Mouse (Mus musculus) spleen, postnatal 0 days (tissue): Measurements from ENCODE around the gene Pnrc1. TPM values are rescaled to one million over a fixed set of nuclear protein-coding genes. Genes with fewer than 3 reads are reported as not detected.

Experiments
- polyA plus RNA-seq: library from polyadenylated mRNA; unstranded; fragments of >200 nt; fragmentation: Nextera tagmentation; extraction: Ambion mirVana; gene quantifications from 2 replicates; pipeline ENCODE4 v1.2.1, GENCODE M21; 2015

The Pnrc1 gene
- 43.6 and 53.9 TPM in 2 replicates for polyA plus RNA-seq

DNA sequence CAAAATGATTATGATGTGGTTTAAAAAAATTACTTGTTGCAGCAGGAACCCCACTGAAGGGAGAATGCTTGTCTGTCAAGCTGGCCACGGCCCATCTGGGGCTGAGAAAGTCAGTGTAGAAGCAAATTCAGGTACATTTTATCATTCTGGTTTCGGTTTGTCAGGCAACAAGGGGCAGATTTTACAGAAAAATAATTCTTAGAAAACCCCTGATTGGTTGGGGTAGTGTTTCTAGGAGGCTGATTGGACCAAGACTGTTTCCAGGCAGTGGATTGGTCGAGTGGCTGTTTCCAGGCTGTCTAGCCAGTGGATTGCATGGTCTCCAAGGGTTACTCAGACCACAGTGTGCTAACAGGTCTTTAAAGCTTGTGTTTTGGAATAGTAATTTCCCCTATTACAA lies at the start of gene Pnrc1:
Pnrc1 (minus strand) TSS at position 162 of the 400 bp plus-strand sequence.

DNA sequence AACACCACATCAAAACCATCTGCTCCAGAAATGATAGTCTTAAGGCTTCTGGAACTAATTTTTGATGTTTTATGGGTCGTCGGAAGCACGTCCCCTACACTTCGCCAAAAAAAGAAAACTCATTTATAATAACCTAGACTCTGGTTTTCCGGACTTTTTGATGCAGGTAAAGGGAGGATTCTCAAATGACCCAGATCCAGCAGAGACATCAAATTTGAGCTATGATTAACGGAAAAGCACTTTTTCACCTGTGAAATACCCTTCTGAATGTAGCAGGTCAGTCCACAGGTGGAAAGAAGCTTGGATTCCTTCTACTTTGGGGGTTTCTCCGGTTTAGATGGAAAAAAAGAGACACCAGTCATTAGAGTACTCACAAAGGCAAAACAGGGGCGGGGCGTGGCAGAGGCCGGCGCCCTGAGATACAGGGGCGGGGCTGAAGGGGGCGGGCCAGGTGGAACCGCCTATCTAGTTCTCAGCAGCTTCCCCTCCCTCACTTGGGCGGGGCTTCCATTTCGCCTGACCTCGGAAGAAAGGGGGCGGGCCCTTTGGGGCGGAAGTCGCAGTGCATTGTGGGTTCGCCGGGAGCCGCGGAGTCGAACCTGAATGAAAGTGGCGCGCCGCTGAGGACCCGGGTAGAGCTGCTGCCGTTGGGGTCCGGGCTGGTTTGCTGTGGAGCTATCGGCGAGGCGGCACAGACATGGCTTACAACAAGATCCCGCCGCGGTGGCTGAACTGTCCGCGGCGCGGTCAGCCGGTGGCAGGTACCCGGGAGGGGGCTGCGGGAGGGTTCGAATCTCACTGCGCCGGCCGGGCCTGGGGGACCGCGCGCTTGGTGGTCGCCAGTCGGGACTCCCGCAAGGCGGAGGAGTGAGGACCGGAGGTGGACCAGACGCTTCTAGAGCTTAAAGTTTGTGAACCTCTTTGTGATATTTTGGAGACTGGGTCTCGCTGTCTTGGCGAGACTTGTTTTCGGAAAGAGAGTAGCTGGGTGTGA lies 20.1 kb upstream of the Pnrc1 start, which contains the start of gene Rngtt:
Rngtt (plus strand) TSS at position 548 of the 994 bp plus-strand sequence.

DNA sequence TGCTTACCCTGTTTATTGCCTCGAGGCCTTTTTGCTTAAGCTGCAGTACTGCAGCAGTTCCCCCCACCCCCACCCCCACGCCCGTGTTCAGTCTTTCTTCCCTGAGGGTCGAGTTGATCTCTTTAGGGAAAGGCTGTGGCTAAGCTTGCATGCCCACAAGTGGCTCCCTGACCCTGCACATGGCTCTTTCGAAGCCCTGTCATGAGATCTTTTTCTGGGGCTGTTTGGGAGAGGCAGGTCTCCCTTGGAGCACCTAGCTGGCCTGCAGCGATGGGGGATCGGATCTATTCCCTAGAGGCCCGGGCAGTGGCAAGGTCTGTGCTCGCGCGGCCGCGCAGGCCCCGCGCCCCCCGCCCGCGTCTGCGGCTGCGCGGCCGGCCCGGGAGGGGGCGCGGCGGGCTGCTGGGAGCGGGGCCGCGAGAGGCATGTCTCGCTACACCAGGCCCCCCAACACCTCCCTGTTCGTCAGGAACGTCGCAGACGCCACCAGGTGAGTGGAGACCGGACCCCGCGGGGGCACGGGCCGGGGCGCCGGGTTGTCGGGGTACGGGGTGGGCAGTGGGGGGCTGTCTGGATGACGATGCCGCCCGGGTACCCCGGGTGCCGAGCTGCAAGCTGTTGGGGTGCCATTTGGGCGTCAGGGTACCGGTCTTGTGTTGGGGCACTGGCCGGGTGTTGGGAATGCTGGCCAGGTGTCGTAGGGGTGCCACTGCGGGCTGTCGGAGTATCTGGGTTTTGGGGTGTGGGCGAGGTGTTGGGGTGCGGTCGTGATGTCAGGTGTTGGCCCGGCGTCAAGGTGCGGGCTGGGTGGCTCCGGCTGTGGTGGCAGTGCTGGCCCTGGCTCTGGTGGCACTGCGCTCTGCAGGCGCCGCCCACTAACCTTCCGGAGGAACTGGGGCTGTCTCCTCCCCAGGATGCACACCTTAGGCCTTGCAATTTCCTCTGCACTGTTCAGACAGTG lies 80.8 kb downstream of the Pnrc1 start, which contains the start of gene Srsf12:
Srsf12 (plus strand) TSS at position 111 of the 961 bp plus-strand sequence.

Other genes with a start within 250 kb of the Pnrc1 start
- not detected in 2 replicates for gene Gabrr2, start 227.2 kb downstream of the Pnrc1 start, polyA plus RNA-seq
- not detected in 2 replicates for gene Gabrr1, start 157.6 kb downstream of the Pnrc1 start, polyA plus RNA-seq
- gene Pm20d2, start 100.4 kb downstream of the Pnrc1 start, polyA plus RNA-seq: 0.32 and 0.35 TPM in 2 replicates
- 0.71 and 0.84 TPM in 2 replicates for gene Srsf12, start 81.2 kb downstream of the Pnrc1 start, polyA plus RNA-seq
- gene Rngtt, start 20.1 kb upstream of the Pnrc1 start, polyA plus RNA-seq: 15.3 and 16.3 TPM in 2 replicates